Mouse (Mus musculus) myocyte (in vitro differentiated cells): ENCODE measurements at regions not wholly inside any gene's neighbourhood (a gene's known extent, or its start where the extent isn't known, plus 50 kb on each side); places are given as distances from the start of the nearest gene placed in this dataset.

Experiments used
- H3K27me3 ChIP-seq: one replicate; pipeline ENCODE4 v1.6.1; 2011; ENCODE audit not compliant: control insufficient read depth, insufficient read depth, insufficient read length
- H3K36me3 ChIP-seq: one replicate; pipeline ENCODE4 v1.6.1; 2011; ENCODE audit not compliant: control insufficient read depth, insufficient read depth
- H3K4me2 ChIP-seq: one replicate; pipeline ENCODE4 v1.6.1; 2011; ENCODE audit warnings: low read depth, control low read depth
- H3K4me3 ChIP-seq: one replicate; pipeline ENCODE4 v1.5.1; 2011; ENCODE audit warnings: mild to moderate bottlenecking, control low read depth, moderate library complexity
- H3K79me2 ChIP-seq: one replicate; pipeline ENCODE4 v1.6.1; 2011; ENCODE audit not compliant: control insufficient read depth, insufficient read depth
- H3ac ChIP-seq: one replicate; pipeline ENCODE4 v1.6.1; 2011; ENCODE audit not compliant: control insufficient read depth, insufficient read length
- CEBPB ChIP-seq: IDR thresholded peaks from 2 replicates; pipeline ENCODE4 v1.6.1; 2011; ENCODE audit warnings: mild to moderate bottlenecking, moderate library complexity; ENCODE audit not compliant: poor library complexity, insufficient read depth, severe bottlenecking
- E2F4 ChIP-seq: IDR thresholded peaks from one replicate; pipeline ENCODE4 v1.6.1; 2011; ENCODE audit warnings: mild to moderate bottlenecking, control low read depth, moderate library complexity; ENCODE audit not compliant: insufficient read depth
- MAX ChIP-seq: IDR thresholded peaks from one replicate; pipeline ENCODE4 v1.6.1; 2011; ENCODE audit warnings: low read depth, mild to moderate bottlenecking, control low read depth
- MYOD1 ChIP-seq, 3 experiments: IDR thresholded peaks; one replicate each; pipeline ENCODE4 v1.6.1; 2011; ENCODE audit warnings: control low read depth in 2 of 3, low read depth in 2 of 3, mild to moderate bottlenecking in 2 of 3, moderate library complexity in 1 of 3; ENCODE audit not compliant: insufficient read length in 2 of 3, control insufficient read depth in 1 of 3
- MYOG ChIP-seq, 3 experiments: IDR thresholded peaks; one replicate each; pipeline ENCODE4 v1.6.1; 2011; ENCODE audit warnings: control low read depth in 2 of 3, low read depth in 2 of 3, mild to moderate bottlenecking in 2 of 3; ENCODE audit not compliant: insufficient read length in 2 of 3, control insufficient read depth in 1 of 3, insufficient read depth in 1 of 3
- POLR2A ChIP-seq: IDR thresholded peaks from one replicate; pipeline ENCODE4 v1.6.1; 2011; ENCODE audit warnings: low read depth, mild to moderate bottlenecking, control low read depth, moderate library complexity; ENCODE audit not compliant: insufficient read length
- POLR2AphosphoS2 ChIP-seq: IDR thresholded peaks from one replicate; pipeline ENCODE4 v1.6.1; 2011; ENCODE audit warnings: low read depth, control low read depth; ENCODE audit not compliant: insufficient read length
- REST ChIP-seq: IDR thresholded peaks from one replicate; pipeline ENCODE4 v1.6.1; 2011; ENCODE audit warnings: mild to moderate bottlenecking, control low read depth, moderate library complexity; ENCODE audit not compliant: insufficient read depth, insufficient read length
- SRF ChIP-seq: IDR thresholded peaks from one replicate; pipeline ENCODE4 v1.6.1; 2011; ENCODE audit warnings: low read depth; ENCODE audit not compliant: control insufficient read depth, insufficient read length
- TCF12 ChIP-seq: IDR thresholded peaks from one replicate; pipeline ENCODE4 v1.6.1; 2011; ENCODE audit warnings: mild to moderate bottlenecking, control low read depth; ENCODE audit not compliant: poor library complexity, insufficient read depth, severe bottlenecking
- TCF3 ChIP-seq: IDR thresholded peaks from one replicate; pipeline ENCODE4 v1.6.1; 2011; ENCODE audit warnings: low read depth, control low read depth; ENCODE audit not compliant: insufficient read length
- USF1 ChIP-seq: IDR thresholded peaks from one replicate; pipeline ENCODE4 v1.6.1; 2011; ENCODE audit warnings: low read depth, mild to moderate bottlenecking, control low read depth, moderate library complexity

GRCm38 (mm10) chr5:138900952-138901599 is 81.2 kb downstream of the Gm5294 start:
- TF ChIP-seq MYOG (IDR thresholded peaks at IDR 0.05; ENCODE audit: control insufficient read depth in 1 of 3, insufficient read depth in 1 of 3, insufficient read length in 2 of 3, low read depth in 2 of 3) (peak in 1 of 3 experiments; percentile 4), USF1 (no peak)
- no peaks in the 10 kb centered on the region for H3K79me2 ChIP-seq
- no peaks in the 10 kb centered on the region for H3K36me3 ChIP-seq
- peak overlapping the region; percentile 60 for H3K4me2 ChIP-seq
- H3K27me3 ChIP-seq: no peaks in the 10 kb centered on the region
- no peak overlapping the region for H3ac ChIP-seq
- H3K4me3 ChIP-seq: no peak overlapping the region

GRCm38 (mm10) chr5:138902316-138902715 is 82.4 kb downstream of the Gm5294 start:
- Histone ChIP-seq H3ac (no peak overlapping the region), H3K27me3 (no peaks in the 10 kb centered on the region), H3K4me3 (no peak overlapping the region), H3K79me2 (no peaks in the 10 kb centered on the region), H3K36me3 (no peaks in the 10 kb centered on the region), H3K4me2 (no peak overlapping the region)
- TF ChIP-seq MAX: no peak
- no peak for TF ChIP-seq E2F4
- TF ChIP-seq USF1: no peak
- no peak for TF ChIP-seq MYOD1 (IDR thresholded peaks at IDR 0.05; ENCODE audit: control insufficient read depth in 1 of 3, insufficient read length in 2 of 3, low read depth in 2 of 3)

DNA sequence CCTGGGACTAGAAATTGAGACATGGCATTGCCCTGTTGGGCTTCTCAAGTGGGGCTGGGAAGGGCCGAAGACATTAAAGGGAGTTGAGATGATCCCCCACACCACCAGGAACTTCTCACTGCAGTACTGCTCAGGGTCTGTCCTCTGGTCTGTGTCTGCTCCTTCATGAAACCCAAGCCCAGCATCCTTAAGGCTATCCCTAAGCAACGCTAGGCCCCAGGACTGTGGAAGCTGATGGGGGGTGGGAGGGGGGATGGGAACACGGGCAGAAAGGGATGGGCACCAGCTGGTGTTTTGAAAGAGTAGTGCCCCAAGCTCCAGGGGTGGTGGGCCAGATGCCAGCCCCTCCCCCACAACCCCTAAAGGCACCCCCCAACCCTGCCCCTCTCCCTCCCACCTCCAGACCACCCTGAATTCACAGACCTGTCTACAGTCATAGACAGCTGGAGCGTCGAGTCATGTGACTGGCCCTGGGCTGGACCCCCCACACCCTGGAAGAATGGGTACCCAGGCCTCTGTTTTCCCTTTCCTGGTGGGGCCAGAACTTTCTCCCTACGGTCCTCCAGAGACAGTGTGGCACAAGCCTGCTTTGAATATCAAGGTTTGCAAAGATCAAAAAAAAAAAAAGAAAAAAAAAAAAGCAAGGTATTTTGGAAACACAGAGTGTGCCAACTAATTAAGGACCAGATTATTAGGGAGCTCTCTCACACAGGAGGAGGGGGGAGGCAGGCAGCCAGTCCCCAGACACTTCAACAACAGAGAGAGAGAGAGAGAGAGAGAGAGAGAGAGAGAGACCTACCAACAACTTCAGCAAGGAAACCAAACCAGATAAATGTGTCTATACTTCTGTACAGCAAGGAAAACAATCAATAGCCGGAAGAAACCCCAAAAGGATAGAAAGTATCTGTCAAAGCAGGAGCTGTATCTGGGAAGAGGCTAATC is 85.1 kb downstream of the Pdgfa start:
- Histone ChIP-seq H3K79me2 (no peaks in the 10 kb centered on the region), H3K27me3 (no peaks in the 10 kb centered on the region), H3ac (no peak overlapping the region), H3K4me2 (no peak overlapping the region), H3K36me3 (no peaks in the 10 kb centered on the region), H3K4me3 (no peak overlapping the region)
- TF ChIP-seq POLR2A (no peak), MYOG (IDR thresholded peaks at IDR 0.05; ENCODE audit: control insufficient read depth in 1 of 3, insufficient read depth in 1 of 3, insufficient read length in 2 of 3, low read depth in 2 of 3) (no peak), TCF12 (no peak), POLR2AphosphoS2 (no peak), USF1 (no peak), SRF (no peak), TCF3 (no peak), MYOD1 (IDR thresholded peaks at IDR 0.05; ENCODE audit: control insufficient read depth in 1 of 3, insufficient read length in 2 of 3, low read depth in 2 of 3) (no peak), REST (no peak), E2F4 (no peak), CEBPB (no peak), MAX (no peak)

DNA sequence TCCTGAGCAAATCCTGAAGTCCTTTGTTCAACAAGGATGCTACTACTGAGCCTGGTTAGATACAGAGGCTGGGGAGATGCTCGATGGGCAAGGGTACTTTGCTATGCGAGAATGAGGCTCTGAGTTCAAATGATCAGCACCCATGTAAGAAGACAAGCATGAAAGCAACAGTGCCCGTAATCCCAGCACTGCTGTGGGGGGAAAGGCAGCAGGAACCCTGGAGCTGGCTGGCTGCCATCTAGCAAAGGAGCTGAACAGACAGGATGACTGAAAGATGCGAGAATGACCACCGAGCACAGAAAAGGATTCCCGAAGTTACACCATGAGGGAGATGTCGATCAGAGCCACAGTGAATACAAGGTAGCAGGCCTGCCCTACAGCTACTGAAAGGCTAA is 84.5 kb downstream of the Pdgfa start:
- no peaks in the 10 kb centered on the region for H3K36me3 ChIP-seq
- no peak overlapping the region for H3K4me3 ChIP-seq
- H3K79me2 ChIP-seq: no peaks in the 10 kb centered on the region
- H3K27me3 ChIP-seq: peaks cover under 1% of the 10 kb centered on the region
- H3K4me2 ChIP-seq: no peak overlapping the region
- H3ac ChIP-seq: no peak overlapping the region
- TF ChIP-seq MYOG (IDR thresholded peaks at IDR 0.05; ENCODE audit: control insufficient read depth in 1 of 3, insufficient read depth in 1 of 3, insufficient read length in 2 of 3, low read depth in 2 of 3) (no peak), MAX (no peak), MYOD1 (IDR thresholded peaks at IDR 0.05; ENCODE audit: control insufficient read depth in 1 of 3, insufficient read length in 2 of 3, low read depth in 2 of 3) (no peak), TCF3 (no peak), TCF12 (no peak), POLR2A (no peak), REST (no peak), E2F4 (no peak), POLR2AphosphoS2 (no peak), USF1 (no peak), CEBPB (no peak)

- TF ChIP-seq E2F4: no peak
- Histone ChIP-seq H3ac (no peak overlapping the region), H3K27me3 (peaks cover 5% of the 10 kb centered on the region), H3K4me3 (no peak overlapping the region), H3K36me3 (no peaks in the 10 kb centered on the region), H3K4me2 (no peak overlapping the region), H3K79me2 (no peaks in the 10 kb centered on the region)
Measured at GRCm38 (mm10) chr5:138915068-138915467, 82.1 kb downstream of the Pdgfa start.
